Mouse (Mus musculus) limb, embryonic 10.5 days (tissue): ENCODE data around the gene Nr1h3. TPM values are rescaled to one million over a fixed set of nuclear protein-coding genes. Genes with fewer than 3 reads are reported as not detected.
"Not testable (repeated sequence)": the region's sequence is repeated elsewhere in the genome, so short reads cannot be mapped to it uniquely, and the experiment has no call there.

Experiments used
- DNase-seq: peaks from one replicate; pipeline ENCODE4 v3.0.0-alpha.2; 2017; ENCODE audit warnings: low spot score
- H3K27ac ChIP-seq: fragments of 300-500 bp; sonication (generic); 2 replicates; pipeline ENCODE4 v1.5.1; 2016; ENCODE audit warnings: mild to moderate bottlenecking
- H3K27me3 ChIP-seq: fragments of 300-500 bp; sonication (generic); 2 replicates; pipeline ENCODE4 v1.6.1; 2016; ENCODE audit warnings: low read depth, mild to moderate bottlenecking; ENCODE audit not compliant: poor library complexity, severe bottlenecking
- H3K36me3 ChIP-seq: fragments of 300-500 bp; sonication (generic); 2 replicates; pipeline ENCODE4 v1.6.1; 2016; ENCODE audit warnings: mild to moderate bottlenecking, moderate library complexity
- H3K4me1 ChIP-seq: fragments of 300-500 bp; sonication (generic); 2 replicates; pipeline ENCODE4 v1.6.1; 2016
- H3K4me3 ChIP-seq: fragments of 300-500 bp; sonication (generic); 2 replicates; pipeline ENCODE4 v1.5.1; 2016; ENCODE audit warnings: mild to moderate bottlenecking, moderate library complexity
- H3K9me3 ChIP-seq: fragments of 300-500 bp; sonication (generic); replicated peaks from 2 replicates; pipeline ENCODE4 v1.6.1; 2016; ENCODE audit warnings: mild to moderate bottlenecking
- WGBS: fragments of 180-500 bp; shearing (Covaris S2); methylation state at CpG from one replicate; pipeline ENCODE4 v1.1.7; 2016; 5-methylcytosine and 5-hydroxymethylcytosine counted together
- polyA plus RNA-seq: library from polyadenylated mRNA; unstranded; fragments of >200 nt; fragmentation: Nextera tagmentation; extraction: Ambion mirVana; gene quantifications from 2 replicates; pipeline ENCODE4 v1.2.1, GENCODE M21; 2016

The Nr1h3 gene
- polyA plus RNA-seq, result 1.5 and 1.7 TPM in 2 replicates

GRCm38 (mm10) chr2:91202222-91202971 lies at the start of gene Nr1h3, which contains the start of gene Acp2:
Gene Nr1h3 (minus strand): TSS chr2:91202834.
Gene Acp2 (plus strand): TSS chr2:91202885.
- peaks cover 18% of the 10 kb centered on the region for H3K4me1 ChIP-seq
- no peaks in the 10 kb centered on the region for H3K9me3 ChIP-seq
- peaks cover 34% of the 10 kb centered on the region for H3K36me3 ChIP-seq
- WGBS, result 6% methylated on average over 28 of the region's 28 CpGs
- peak within 1 kb of the TSS; percentile 72 for H3K4me3 ChIP-seq
- H3K27ac ChIP-seq, result peak within 1 kb of the TSS; percentile 92
- H3K27me3 ChIP-seq, result no peaks in the 10 kb centered on the region
- peak; percentile 97 for DNase-seq

DNA sequence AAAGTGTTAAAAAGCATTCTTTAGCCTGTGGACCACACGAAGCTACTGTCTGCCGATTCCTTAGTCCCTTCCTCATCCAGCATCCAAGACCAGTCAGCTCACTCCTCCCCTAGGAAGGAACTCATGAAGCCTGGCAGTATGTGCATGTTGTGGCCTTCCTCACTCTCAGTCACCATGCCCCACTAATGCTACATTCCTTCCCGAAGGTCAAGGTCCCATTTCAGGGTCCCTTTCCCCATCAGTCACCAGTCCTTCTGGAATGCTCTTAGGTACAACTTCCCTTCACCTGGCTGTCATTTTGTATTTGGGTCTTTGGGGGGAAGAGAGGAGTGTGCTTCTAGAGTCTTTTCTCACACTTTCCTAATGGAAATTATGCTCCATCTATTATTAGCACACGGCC lies 49.4 kb upstream of the Nr1h3 start:
- Histone ChIP-seq H3K9me3 (no peaks in the 10 kb centered on the region), H3K4me3 (no peak overlapping the region), H3K27me3 (peaks cover 43% of the 10 kb centered on the region), H3K36me3 (no peaks in the 10 kb centered on the region), H3K4me1 (peaks cover 31% of the 10 kb centered on the region), H3K27ac (no peak overlapping the region)
- WGBS, result 75% methylated on average over 4 of the region's 4 CpGs
- DNase-seq, result no peak

DNA sequence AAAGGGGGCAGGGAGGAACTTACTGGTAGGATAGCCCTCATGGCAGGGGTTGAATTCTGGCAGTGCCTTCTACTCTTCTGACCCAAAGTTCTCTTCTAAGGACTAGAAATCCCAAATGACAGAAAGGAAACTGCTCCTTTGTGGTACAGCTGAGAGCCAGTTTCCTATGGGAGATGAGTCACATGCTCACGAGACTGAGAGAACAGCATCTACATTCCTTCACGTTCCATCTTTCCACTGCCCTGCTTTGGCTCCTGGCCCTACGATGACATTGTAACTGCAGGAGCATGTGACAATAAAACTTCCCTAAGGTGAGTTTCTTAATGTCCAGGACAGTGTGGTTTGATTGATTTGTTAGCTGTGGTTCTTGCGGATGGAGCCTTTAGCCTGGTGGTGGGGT lies 45.7 kb upstream of the Nr1h3 start:
- Histone ChIP-seq H3K9me3 (no peaks in the 10 kb centered on the region), H3K27ac (no peak overlapping the region), H3K4me1 (0 out of 2 replicates have a peak, but pooled peaks cover 5% of the 10 kb centered on the region), H3K36me3 (no peaks in the 10 kb centered on the region), H3K27me3 (peaks cover 11% of the 10 kb centered on the region), H3K4me3 (no peak overlapping the region)
- DNase-seq, result no peak
- 89% methylated on average over 4 of the region's 4 CpGs for WGBS

GRCm38 (mm10) chr2:91244557-91245228 lies 42.1 kb upstream of the Nr1h3 start:
- Histone ChIP-seq H3K36me3 (no peaks in the 10 kb centered on the region), H3K27me3 (no peaks in the 10 kb centered on the region), H3K9me3 (no peaks in the 10 kb centered on the region), H3K4me1 (0 out of 2 replicates have a peak, but pooled peaks cover 3% of the 10 kb centered on the region), H3K27ac (no peak overlapping the region), H3K4me3 (no peak overlapping the region)
- WGBS, result 81% methylated on average over 5 of the region's 5 CpGs
- no peak for DNase-seq

GRCm38 (mm10) chr2:91243416-91243815 lies 40.8 kb upstream of the Nr1h3 start:
- DNase-seq, result no peak
- 75% methylated on average over 3 of the region's 3 CpGs for WGBS

GRCm38 (mm10) chr2:91242547-91242946 lies 39.9 kb upstream of the Nr1h3 start:
- no peak overlapping the region for H3K27ac ChIP-seq
- H3K27me3 ChIP-seq, result no peaks in the 10 kb centered on the region
- H3K36me3 ChIP-seq, result no peaks in the 10 kb centered on the region
- no peak for DNase-seq
- H3K4me1 ChIP-seq, result peaks cover 3% of the 10 kb centered on the region; the same call in 1 of the 2 replicates
- no peak overlapping the region for H3K4me3 ChIP-seq
- no peaks in the 10 kb centered on the region for H3K9me3 ChIP-seq
- WGBS, result 72% methylated on average over 5 of the region's 5 CpGs

More at GRCm38 (mm10) chr2:91243416-91243815, 40.8 kb upstream of the Nr1h3 start:
- Histone ChIP-seq H3K36me3 (no peaks in the 10 kb centered on the region), H3K4me1 (0 out of 2 replicates have a peak, but pooled peaks cover 3% of the 10 kb centered on the region), H3K9me3 (no peaks in the 10 kb centered on the region), H3K27ac (peak overlapping the region; percentile 28; the same call in 1 of the 2 replicates), H3K27me3 (no peaks in the 10 kb centered on the region), H3K4me3 (no peak overlapping the region)

- H3K27me3 ChIP-seq, DNase-seq, H3K9me3 ChIP-seq, H3K4me1 ChIP-seq: not testable (repeated sequence)
- Histone ChIP-seq H3K27ac (peak overlapping the region; percentile 86), H3K4me3 (peak overlapping the region; percentile 61), H3K36me3 (peaks cover 12% of the 10 kb centered on the region)
- 32% methylated on average over 4 of the region's 4 CpGs for WGBS
Observed at GRCm38 (mm10) chr2:91237511-91238080, 35.0 kb upstream of the Nr1h3 start.

- no peaks in the 10 kb centered on the region for H3K27me3 ChIP-seq
- peak within 1 kb of the TSS; percentile 61 for H3K4me3 ChIP-seq
- H3K36me3 ChIP-seq, result peaks cover 12% of the 10 kb centered on the region
- H3K9me3 ChIP-seq, result no peaks in the 10 kb centered on the region
- peak within 1 kb of the TSS; percentile 86 for H3K27ac ChIP-seq
- WGBS, result under 1% methylated on average over 48 of the region's 48 CpGs
- DNase-seq, result peak; percentile 100
- peaks cover 8% of the 10 kb centered on the region for H3K4me1 ChIP-seq
Observed at GRCm38 (mm10) chr2:91236601-91237510, 34.2 kb upstream of the Nr1h3 start, which contains the start of gene Ddb2. Gene Ddb2 (minus strand): TSS chr2:91236982.

DNA sequence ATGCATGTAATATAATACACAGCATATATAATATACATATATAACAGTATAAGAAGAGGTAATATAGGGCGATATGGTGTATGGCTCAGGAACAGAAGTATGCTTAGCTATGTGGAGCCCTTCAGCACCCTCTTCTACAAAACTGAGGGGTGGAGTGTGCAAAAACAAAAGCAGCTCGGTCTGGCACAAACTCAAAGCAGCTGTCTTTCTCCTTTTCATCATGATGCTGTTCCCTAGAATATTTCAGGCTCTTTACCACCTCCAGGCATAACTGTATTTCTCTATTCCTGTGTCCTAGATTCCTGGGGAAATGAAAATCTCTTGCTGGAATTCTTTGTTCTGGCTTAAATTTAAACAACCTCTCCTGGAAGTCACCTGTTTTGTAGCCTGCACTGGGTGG lies 27.1 kb upstream of the Nr1h3 start:
- H3K36me3 ChIP-seq, result peaks cover 12% of the 10 kb centered on the region
- no peaks in the 10 kb centered on the region for H3K27me3 ChIP-seq
- H3K4me1 ChIP-seq, result no peaks in the 10 kb centered on the region
- H3K9me3 ChIP-seq, result no peaks in the 10 kb centered on the region
- no peak for DNase-seq
- no peak overlapping the region for H3K4me3 ChIP-seq
- WGBS, result 76% methylated on average over 2 of the region's 2 CpGs
- no peak overlapping the region for H3K27ac ChIP-seq

- Histone ChIP-seq H3K4me1 (no peaks in the 10 kb centered on the region), H3K36me3 (no peaks in the 10 kb centered on the region; the same call in 1 of the 2 replicates), H3K9me3 (no peaks in the 10 kb centered on the region), H3K4me3 (no peak overlapping the region), H3K27ac (no peak overlapping the region), H3K27me3 (no peaks in the 10 kb centered on the region)
- DNase-seq, result no peak
- 85% methylated on average over 2 of the region's 2 CpGs for WGBS
Observed at GRCm38 (mm10) chr2:91223614-91224013, 21.0 kb upstream of the Nr1h3 start.

GRCm38 (mm10) chr2:91220501-91220900 lies 17.9 kb upstream of the Nr1h3 start:
- Histone ChIP-seq H3K9me3 (no peaks in the 10 kb centered on the region), H3K27ac (no peak overlapping the region), H3K36me3 (peaks cover 23% of the 10 kb centered on the region)

DNA sequence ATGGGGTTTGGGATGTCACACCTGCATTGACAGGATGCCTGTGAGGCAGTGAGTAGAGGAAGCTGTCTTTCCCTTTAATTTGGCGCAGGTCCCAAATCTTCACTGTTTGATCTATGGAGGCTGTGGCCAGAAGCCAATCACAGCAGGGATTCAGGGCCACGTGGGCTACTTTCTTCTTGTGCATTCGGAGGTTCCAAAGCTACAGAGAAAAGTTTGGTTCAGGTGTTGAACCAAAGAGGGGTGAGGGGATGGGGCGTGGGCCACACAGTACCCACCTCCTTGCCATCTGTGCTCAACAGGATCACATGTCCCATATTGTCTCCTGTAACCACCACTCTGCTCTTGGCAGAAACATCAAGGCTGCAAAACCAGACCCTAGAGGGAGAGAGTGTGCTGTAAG lies 14.4 kb upstream of the Nr1h3 start:
- Histone ChIP-seq H3K36me3 (peaks cover 52% of the 10 kb centered on the region), H3K4me3 (no peak overlapping the region), H3K9me3 (no peaks in the 10 kb centered on the region), H3K27me3 (no peaks in the 10 kb centered on the region), H3K4me1 (no peaks in the 10 kb centered on the region), H3K27ac (no peak overlapping the region)
- no peak for DNase-seq
- WGBS, result 80% methylated on average over 4 of the region's 4 CpGs

More at GRCm38 (mm10) chr2:91220501-91220900, 17.9 kb upstream of the Nr1h3 start:
- Histone ChIP-seq H3K27me3 (no peaks in the 10 kb centered on the region), H3K4me1 (no peaks in the 10 kb centered on the region), H3K4me3 (no peak overlapping the region)
- no peak for DNase-seq
- 95% methylated on average over 3 of the region's 3 CpGs for WGBS
